Mouse (Mus musculus) hindbrain, postnatal 0 days (tissue): ENCODE results near the gene Cmss1. TPM values are rescaled to one million over a fixed set of nuclear protein-coding genes. Genes with fewer than 3 reads are reported as not detected.

Source experiments
- ATAC-seq: fragments of 200-750 bp; cut with Nextera tagmentation; 2 replicates; pipeline ENCODE4 v1.8.0; 2017; ENCODE audit warnings: mild to moderate bottlenecking, moderate TSS enrichment, moderate library complexity
- DNase-seq: peaks from one replicate; pipeline ENCODE4 v3.0.0-alpha.2; 2015; ENCODE audit warnings: low spot score
- H3K27ac ChIP-seq: fragments of 300-500 bp; sonication (generic); 2 replicates; pipeline ENCODE4 v1.5.1; 2014; ENCODE audit warnings: mild to moderate bottlenecking
- H3K27me3 ChIP-seq: fragments of 300-500 bp; sonication (generic); 2 replicates; pipeline ENCODE4 v1.6.1; 2014; ENCODE audit warnings: low read length, mixed read lengths; ENCODE audit not compliant: insufficient read depth
- H3K36me3 ChIP-seq: fragments of 300-500 bp; sonication (generic); 2 replicates; pipeline ENCODE4 v1.6.1; 2014; ENCODE audit warnings: low read length, mixed read lengths; ENCODE audit not compliant: insufficient read depth
- H3K4me1 ChIP-seq: fragments of 300-500 bp; sonication (generic); 2 replicates; pipeline ENCODE4 v1.6.1; 2014; ENCODE audit warnings: antibody characterized with exemption, low read length, mixed read lengths; ENCODE audit not compliant: insufficient read depth
- H3K4me2 ChIP-seq: fragments of 300-500 bp; sonication (generic); 2 replicates; pipeline ENCODE4 v1.6.1; 2014; ENCODE audit warnings: low read depth, mild to moderate bottlenecking, low read length, moderate library complexity, mixed read lengths
- H3K4me3 ChIP-seq: fragments of 300-500 bp; sonication (generic); 2 replicates; pipeline ENCODE4 v1.5.1; 2014; ENCODE audit warnings: low read length
- H3K9ac ChIP-seq: fragments of 300-500 bp; sonication (generic); replicated peaks from 2 replicates; pipeline ENCODE4 v1.6.1; 2014; ENCODE audit warnings: mild to moderate bottlenecking, low read length, moderate library complexity, mixed read lengths
- H3K9me3 ChIP-seq: fragments of 300-500 bp; sonication (generic); 2 replicates; pipeline ENCODE4 v1.6.1; 2016; ENCODE audit warnings: low read length, mixed read lengths
- CTCF ChIP-seq: IDR thresholded peaks from 2 replicates; pipeline ENCODE4 v1.5.1; 2016; ENCODE audit warnings: antibody characterized with exemption, control low read depth, low read depth
- WGBS: fragments of 180-500 bp; shearing (Covaris S2); extraction: QIAGEN DNeasy Blood & Tissue Kit; methylation state at CpG from one replicate; pipeline ENCODE4 v1.1.7; 2014; 5-methylcytosine and 5-hydroxymethylcytosine counted together
- polyA plus RNA-seq: library from polyadenylated mRNA; unstranded; fragments of >200 nt; fragmentation: Nextera tagmentation; extraction: Ambion mirVana; gene quantifications from 2 replicates; pipeline ENCODE4 v1.2.1, GENCODE M21; 2015
- total RNA-seq: library from RNA; depleted of rRNA; stranded (reverse); fragments of >200 nt; gene quantifications from 2 replicates; pipeline ENCODE4 v1.2.3, GENCODE M21; 2014

Cmss1 gene
- total and polyA plus RNA-seq, 2 experiments from 2014 or later: 8.6 to 42.5 TPM

- H3K9me3 ChIP-seq: no peaks in the 10 kb centered on the region
- H3K27ac ChIP-seq: no peak overlapping the region
- no peaks in the 10 kb centered on the region for H3K27me3 ChIP-seq
- no peak for ATAC-seq
- no peak overlapping the region for H3K4me3 ChIP-seq
- no peak for DNase-seq
- H3K9ac ChIP-seq: no peak overlapping the region
- no peak overlapping the region for H3K4me2 ChIP-seq
- 71% methylated on average over 6 of the region's 6 CpGs for WGBS
- H3K36me3 ChIP-seq: no peaks in the 10 kb centered on the region
- TF ChIP-seq CTCF: no peak
- H3K4me1 ChIP-seq: 0 out of 2 replicates have a peak, but pooled peaks cover 3% of the 10 kb centered on the region
Measured at GRCm38 (mm10) chr16:57356454-57356853, 250.2 kb downstream of the Cmss1 start.

DNA sequence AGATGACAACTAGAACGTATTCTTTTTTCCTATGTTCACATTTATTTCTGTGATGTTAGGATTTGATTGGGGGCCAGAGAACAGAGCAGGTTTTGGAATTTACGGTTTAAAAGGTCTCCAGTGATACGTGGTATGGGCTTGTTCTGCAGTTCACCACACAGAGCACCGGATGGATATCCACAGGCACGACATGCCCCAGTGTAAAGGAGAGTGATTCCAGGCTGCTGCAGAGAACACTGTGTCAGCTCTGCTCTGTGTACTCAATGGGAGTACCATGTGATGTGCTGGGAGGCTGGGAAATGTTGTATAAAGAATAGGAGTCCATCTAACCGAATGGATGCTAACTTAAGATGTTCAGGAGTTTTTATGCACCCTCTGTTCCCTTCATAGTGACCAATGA, 252.7 kb downstream of the Cmss1 start:
- WGBS: 78% methylated on average over 6 of the region's 6 CpGs
- Histone ChIP-seq H3K4me2 (no peak overlapping the region), H3K27me3 (no peaks in the 10 kb centered on the region), H3K4me1 (0 out of 2 replicates have a peak, but pooled peaks cover 3% of the 10 kb centered on the region), H3K36me3 (no peaks in the 10 kb centered on the region), H3K27ac (no peak overlapping the region), H3K9me3 (no peaks in the 10 kb centered on the region), H3K4me3 (no peak overlapping the region), H3K9ac (no peak overlapping the region)
- no peak for DNase-seq
- ATAC-seq: no peak
- no peak for TF ChIP-seq CTCF

DNA sequence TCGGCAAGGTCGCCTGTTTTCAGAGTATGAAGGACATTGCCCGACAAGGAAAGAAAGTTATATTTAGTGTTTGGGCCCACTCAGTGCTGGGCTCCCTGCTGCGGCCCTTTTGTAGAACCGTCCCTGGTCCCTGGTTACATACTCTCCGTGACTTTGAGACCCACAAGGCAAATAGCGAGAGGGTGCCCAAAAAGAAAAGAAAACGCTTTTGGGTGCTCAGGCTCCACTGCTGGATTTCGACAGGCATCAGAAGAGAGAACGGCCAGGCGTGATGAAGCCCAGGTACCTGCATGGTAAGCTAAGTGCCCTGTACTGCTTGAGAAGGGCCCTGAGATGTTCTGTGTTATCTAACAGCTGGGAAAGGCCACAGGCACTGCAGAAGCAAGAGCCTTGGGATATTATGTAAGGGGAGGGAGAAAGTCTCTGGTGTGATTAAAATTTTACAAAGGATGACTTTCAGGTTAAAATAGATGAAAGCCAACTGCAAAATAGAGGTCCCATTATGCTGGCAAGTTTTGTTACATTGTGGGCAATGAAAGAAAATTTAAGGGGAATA, 253.4 kb downstream of the Cmss1 start:
- TF ChIP-seq CTCF: no peak
- WGBS: 86% methylated on average over 11 of the region's 11 CpGs
- no peak overlapping the region for H3K9ac ChIP-seq
- H3K4me1 ChIP-seq: 0 out of 2 replicates have a peak, but pooled peaks cover 3% of the 10 kb centered on the region
- H3K4me2 ChIP-seq: no peak overlapping the region
- no peaks in the 10 kb centered on the region for H3K9me3 ChIP-seq
- no peak overlapping the region for H3K4me3 ChIP-seq
- no peak for ATAC-seq
- H3K36me3 ChIP-seq: no peaks in the 10 kb centered on the region
- no peaks in the 10 kb centered on the region for H3K27me3 ChIP-seq
- H3K27ac ChIP-seq: no peak overlapping the region
- DNase-seq: no peak

DNA sequence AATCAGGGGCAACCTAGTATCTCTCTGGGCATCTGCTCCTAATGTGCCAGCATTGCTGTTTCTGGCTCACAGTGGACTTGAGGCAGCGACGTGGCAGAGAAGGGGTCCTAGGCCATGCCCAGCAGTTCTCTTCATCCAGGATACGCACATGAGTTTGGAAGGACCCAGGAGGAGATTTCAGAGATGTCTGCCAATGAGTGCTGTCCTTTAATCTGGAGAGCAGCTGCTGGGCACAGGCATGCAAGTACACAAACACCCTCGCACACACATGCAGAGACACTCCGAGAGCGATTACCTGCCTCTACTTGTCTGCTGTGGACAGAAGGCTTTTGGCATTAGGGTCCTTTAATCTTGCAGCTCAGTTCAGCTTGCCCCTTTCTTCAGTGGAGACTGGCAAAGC, 253.9 kb downstream of the Cmss1 start, which contains the start of gene Filip1l:
Gene Filip1l, plus strand, starts transcription at position 343 of the 400 bp plus-strand sequence.
- ATAC-seq (peak; percentile 33; the same call in 1 of the 2 replicates), DNase-seq (no peak)
- Histone ChIP-seq H3K27me3 (no peaks in the 10 kb centered on the region), H3K4me2 (no peak within 1 kb of the TSS), H3K27ac (no peak within 1 kb of the TSS), H3K4me3 (no peak within 1 kb of the TSS), H3K36me3 (no peaks in the 10 kb centered on the region), H3K9ac (no peak within 1 kb of the TSS), H3K9me3 (no peaks in the 10 kb centered on the region), H3K4me1 (0 out of 2 replicates have a peak, but pooled peaks cover 3% of the 10 kb centered on the region)
- TF ChIP-seq CTCF: no peak
- 73% methylated on average over 6 of the region's 6 CpGs for WGBS

DNA sequence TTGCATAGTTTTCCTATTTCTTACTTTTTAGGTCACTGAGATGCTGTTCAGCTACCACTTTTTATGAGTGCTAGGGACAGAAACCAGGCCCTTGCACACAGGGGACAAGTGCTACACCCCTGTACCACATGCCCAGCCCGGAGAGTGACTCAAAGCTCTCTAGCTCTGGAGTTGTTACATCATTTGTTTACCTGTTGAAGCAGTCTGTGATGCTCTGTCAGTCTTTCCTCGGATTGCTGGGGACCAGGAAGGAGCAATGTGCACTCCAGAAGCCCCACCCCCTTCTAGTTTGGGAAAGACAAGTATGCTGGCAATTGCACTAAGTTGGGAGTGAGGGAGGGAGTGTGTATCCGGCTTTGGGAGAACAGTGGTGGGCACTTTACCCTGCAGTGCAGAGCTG, 257.0 kb downstream of the Cmss1 start:
- WGBS: 69% methylated on average over 3 of the region's 3 CpGs

GRCm38 (mm10) chr16:57349039-57349438, 257.6 kb downstream of the Cmss1 start:
- ATAC-seq (no peak), DNase-seq (no peak)
- Histone ChIP-seq H3K4me1 (0 out of 2 replicates have a peak, but pooled peaks cover 3% of the 10 kb centered on the region), H3K9ac (no peak overlapping the region), H3K4me3 (no peak overlapping the region), H3K9me3 (no peaks in the 10 kb centered on the region), H3K27ac (no peak overlapping the region), H3K27me3 (no peaks in the 10 kb centered on the region), H3K4me2 (no peak overlapping the region), H3K36me3 (no peaks in the 10 kb centered on the region)
- no peak for TF ChIP-seq CTCF
- WGBS: 70% methylated on average over 3 of the region's 3 CpGs

More for the DNA sequence above, 257.0 kb downstream of the Cmss1 start:
- no peak overlapping the region for H3K27ac ChIP-seq
- no peaks in the 10 kb centered on the region for H3K36me3 ChIP-seq
- H3K4me3 ChIP-seq: no peak overlapping the region
- H3K27me3 ChIP-seq: no peaks in the 10 kb centered on the region
- H3K9ac ChIP-seq: no peak overlapping the region
- no peak for DNase-seq
- no peak overlapping the region for H3K4me2 ChIP-seq
- no peak for TF ChIP-seq CTCF
- no peak for ATAC-seq
- H3K9me3 ChIP-seq: no peaks in the 10 kb centered on the region
- H3K4me1 ChIP-seq: 0 out of 2 replicates have a peak, but pooled peaks cover 3% of the 10 kb centered on the region

DNA sequence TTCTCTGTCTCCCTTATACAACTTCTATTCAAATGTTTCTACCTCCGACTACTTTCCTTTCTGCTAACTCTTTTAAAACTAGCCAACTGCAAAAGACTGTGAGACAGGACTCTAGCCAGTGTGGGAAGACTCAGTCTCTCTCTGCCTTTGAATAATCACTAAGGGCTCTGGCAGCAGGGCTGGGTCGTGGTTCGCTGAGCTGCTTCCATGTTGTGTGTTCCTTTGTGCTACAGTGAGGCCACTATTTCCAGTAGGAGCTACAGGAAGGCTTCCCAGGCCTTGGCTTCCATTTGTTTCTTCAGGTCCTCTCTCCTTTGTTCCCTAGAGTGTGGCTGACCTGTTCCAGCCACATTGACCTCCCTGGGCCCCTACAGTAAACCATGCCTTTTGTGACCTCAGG, 260.4 kb downstream of the Cmss1 start:
- H3K27ac ChIP-seq: no peak overlapping the region
- WGBS: 55% methylated on average over 3 of the region's 3 CpGs
- H3K27me3 ChIP-seq: no peaks in the 10 kb centered on the region
- no peak overlapping the region for H3K4me2 ChIP-seq
- H3K9me3 ChIP-seq: no peaks in the 10 kb centered on the region
- ATAC-seq: no peak
- DNase-seq: no peak
- no peak for TF ChIP-seq CTCF
- H3K4me3 ChIP-seq: no peak overlapping the region
- no peaks in the 10 kb centered on the region for H3K4me1 ChIP-seq
- no peaks in the 10 kb centered on the region for H3K36me3 ChIP-seq
- no peak overlapping the region for H3K9ac ChIP-seq
